Mouse (Mus musculus): ENCODE measurements around the gene Cyb5r2. TPM values are rescaled to one million over a fixed set of nuclear protein-coding genes. Genes with fewer than 3 reads are reported as not detected.

The Cyb5r2 gene
- polyA plus RNA-seq, 1 experiment from 2014 or later = not detected

DNA sequence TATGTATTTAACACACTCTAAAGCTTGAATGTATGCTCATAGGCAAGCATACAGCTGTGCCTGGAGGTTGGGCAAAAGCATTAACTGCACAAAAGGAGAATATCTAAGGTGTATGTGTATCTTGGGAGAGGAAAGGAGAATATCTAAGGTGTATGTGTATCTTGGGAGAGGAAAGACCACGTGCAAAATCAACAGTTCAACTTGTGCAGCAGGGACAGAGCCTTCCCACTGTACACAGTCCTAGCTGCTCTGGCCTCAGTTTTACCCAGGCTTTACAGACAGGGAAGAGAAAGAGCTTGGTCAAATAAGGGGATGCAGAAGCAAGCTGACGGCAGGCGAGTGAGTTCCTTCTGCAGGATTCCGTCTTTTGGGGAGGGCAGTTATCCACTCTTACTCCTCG, 43.8 kb downstream of the Cyb5r2 start:
- Histone ChIP-seq H3K36me3 (ENCODE audit: poor library complexity, severe bottlenecking) (no peaks in the 10 kb centered on the region), H3K4me1 (no peaks in the 10 kb centered on the region), H3K27me3 (no peaks in the 10 kb centered on the region), H3K9me3 (replicated peaks) (no peaks in the 10 kb centered on the region), H3K4me2 (no peak overlapping the region), H3K4me3 (no peak overlapping the region), H3K27ac (no peak overlapping the region), H3K9ac (no peak overlapping the region)
- 85% methylated on average over 5 of the region's 5 CpGs for WGBS
- no peak for ATAC-seq

DNA sequence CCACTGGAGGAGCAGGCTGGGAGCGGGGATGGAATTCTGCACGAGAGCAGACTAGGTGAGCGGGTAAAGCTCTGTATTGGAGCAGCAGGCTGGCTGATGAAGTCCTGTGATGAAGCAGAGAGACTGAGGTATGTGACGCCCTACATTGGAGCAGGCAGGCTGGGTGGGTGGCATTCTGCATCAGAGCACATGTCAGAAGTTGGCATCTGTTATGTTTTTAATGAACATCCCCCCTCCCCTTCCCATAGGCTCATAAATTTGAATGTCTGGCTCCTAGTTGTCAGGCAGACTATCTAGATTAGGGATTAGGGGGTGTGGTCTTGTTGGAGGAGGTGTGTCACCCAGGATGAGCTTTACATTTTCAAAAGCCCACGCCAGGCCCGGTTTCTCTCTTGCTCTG, 45.1 kb downstream of the Cyb5r2 start:
- peak; percentile 58; the same call in 1 of the 2 replicates for ATAC-seq
- WGBS = 59% methylated on average over 6 of the region's 6 CpGs
- H3K4me1 ChIP-seq = peaks cover 7% of the 10 kb centered on the region

DNA sequence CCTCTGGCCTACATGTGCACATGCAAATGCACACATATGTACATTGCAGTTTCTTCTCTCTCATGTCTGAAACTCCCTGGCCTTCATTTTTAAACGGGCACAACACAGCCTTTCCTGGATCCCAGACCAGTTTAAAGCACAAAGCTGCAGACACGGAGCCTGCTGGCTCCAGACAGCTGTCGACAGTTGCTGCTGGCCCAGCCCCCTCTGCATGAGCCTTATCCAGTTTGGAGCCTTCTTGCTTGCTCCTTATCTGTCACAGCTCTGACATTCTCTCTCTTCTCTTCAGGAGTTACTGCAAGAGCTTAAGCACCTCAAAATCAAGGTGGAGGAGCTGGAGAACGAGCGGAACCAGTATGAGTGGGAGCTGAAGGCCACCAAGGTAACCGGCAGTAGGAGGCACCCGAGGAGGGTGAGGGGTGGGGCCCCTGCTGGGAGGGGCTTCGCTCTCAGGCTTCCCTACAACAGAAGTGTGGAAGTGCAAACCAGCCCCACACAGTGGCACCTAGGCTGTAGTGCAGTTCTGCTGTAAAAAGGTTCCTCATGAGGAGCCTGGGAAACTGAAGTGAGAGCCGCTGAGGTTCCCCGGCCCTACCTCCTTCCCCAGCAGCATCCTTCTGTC, 49.2 kb downstream of the Cyb5r2 start:
- H3K9me3 ChIP-seq (replicated peaks) = no peaks in the 10 kb centered on the region
- peak; percentile 89 for ATAC-seq
- H3K36me3 ChIP-seq (ENCODE audit: poor library complexity, severe bottlenecking) = no peaks in the 10 kb centered on the region
- H3K4me3 ChIP-seq = peak overlapping the region; percentile 24; the same call in 1 of the 2 replicates
- 1% methylated on average over 10 of the region's 10 CpGs for WGBS
- H3K9ac ChIP-seq = 0 out of 2 replicates have a peak overlapping the region, but pooled peaks have one; percentile 16
- H3K27ac ChIP-seq = no peak overlapping the region
- peak overlapping the region; percentile 50 for H3K4me2 ChIP-seq
- no peaks in the 10 kb centered on the region for H3K27me3 ChIP-seq
- peaks cover 7% of the 10 kb centered on the region for H3K4me1 ChIP-seq

More for the DNA sequence above, 45.1 kb downstream of the Cyb5r2 start:
- no peak overlapping the region for H3K27ac ChIP-seq
- H3K36me3 ChIP-seq (ENCODE audit: poor library complexity, severe bottlenecking) = no peaks in the 10 kb centered on the region
- H3K9me3 ChIP-seq (replicated peaks) = no peaks in the 10 kb centered on the region
- H3K4me3 ChIP-seq = no peak overlapping the region
- no peaks in the 10 kb centered on the region for H3K27me3 ChIP-seq
- H3K4me2 ChIP-seq = no peak overlapping the region
- no peak overlapping the region for H3K9ac ChIP-seq

DNA sequence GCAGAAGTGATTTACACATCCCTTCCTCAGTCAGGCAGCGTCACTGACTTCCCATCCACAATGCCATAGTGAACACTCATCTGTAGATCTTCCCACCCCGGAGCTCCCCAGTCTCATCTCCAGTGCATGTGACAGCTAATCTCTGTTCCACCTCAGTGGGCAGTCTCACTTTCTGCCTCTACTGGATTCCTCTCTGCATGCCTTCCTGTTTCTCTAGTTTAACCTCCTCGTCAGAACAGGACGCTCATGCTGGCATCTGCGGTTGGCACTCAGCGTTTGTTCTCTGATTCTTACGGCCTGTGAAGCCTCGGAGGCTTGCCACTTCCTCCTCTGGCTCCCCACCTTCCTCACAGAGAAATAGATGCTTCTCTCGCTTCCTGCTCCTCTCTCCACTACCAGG, 50.2 kb downstream of the Cyb5r2 start:
- Histone ChIP-seq H3K4me1 (peaks cover 7% of the 10 kb centered on the region), H3K9me3 (replicated peaks) (no peaks in the 10 kb centered on the region), H3K4me3 (no peak overlapping the region), H3K36me3 (ENCODE audit: poor library complexity, severe bottlenecking) (no peaks in the 10 kb centered on the region), H3K27me3 (no peaks in the 10 kb centered on the region), H3K4me2 (no peak overlapping the region), H3K27ac (no peak overlapping the region), H3K9ac (no peak overlapping the region)
- ATAC-seq = no peak
- WGBS = 81% methylated on average over 9 of the region's 9 CpGs

DNA sequence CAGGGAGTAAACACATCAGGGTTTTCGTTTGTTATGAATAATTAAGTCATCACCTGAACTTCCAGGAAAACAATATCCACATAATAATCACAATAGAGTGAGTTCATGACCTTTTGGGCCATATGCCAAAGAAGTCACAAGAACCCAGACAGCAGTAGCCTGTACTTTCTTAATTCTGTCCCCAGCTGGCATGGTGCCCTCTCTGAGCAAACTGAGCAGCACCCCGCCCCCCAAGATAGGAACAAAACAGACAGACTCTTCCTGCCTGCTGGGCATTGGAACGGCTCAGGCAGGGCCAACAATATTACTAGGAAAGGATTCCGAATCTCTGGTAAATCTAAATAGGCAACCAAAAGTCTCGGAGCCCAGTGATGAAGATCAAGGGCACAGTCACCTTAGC, 51.9 kb downstream of the Cyb5r2 start:
- H3K4me2 ChIP-seq = no peak overlapping the region
- no peak overlapping the region for H3K9ac ChIP-seq
- no peaks in the 10 kb centered on the region for H3K27me3 ChIP-seq
- no peak for ATAC-seq
- WGBS = 61% methylated on average over 5 of the region's 5 CpGs
- H3K9me3 ChIP-seq (replicated peaks) = no peaks in the 10 kb centered on the region
- peaks cover 7% of the 10 kb centered on the region for H3K4me1 ChIP-seq
- H3K4me3 ChIP-seq = no peak overlapping the region
- no peaks in the 10 kb centered on the region for H3K36me3 ChIP-seq (ENCODE audit: poor library complexity, severe bottlenecking)
- no peak overlapping the region for H3K27ac ChIP-seq

DNA sequence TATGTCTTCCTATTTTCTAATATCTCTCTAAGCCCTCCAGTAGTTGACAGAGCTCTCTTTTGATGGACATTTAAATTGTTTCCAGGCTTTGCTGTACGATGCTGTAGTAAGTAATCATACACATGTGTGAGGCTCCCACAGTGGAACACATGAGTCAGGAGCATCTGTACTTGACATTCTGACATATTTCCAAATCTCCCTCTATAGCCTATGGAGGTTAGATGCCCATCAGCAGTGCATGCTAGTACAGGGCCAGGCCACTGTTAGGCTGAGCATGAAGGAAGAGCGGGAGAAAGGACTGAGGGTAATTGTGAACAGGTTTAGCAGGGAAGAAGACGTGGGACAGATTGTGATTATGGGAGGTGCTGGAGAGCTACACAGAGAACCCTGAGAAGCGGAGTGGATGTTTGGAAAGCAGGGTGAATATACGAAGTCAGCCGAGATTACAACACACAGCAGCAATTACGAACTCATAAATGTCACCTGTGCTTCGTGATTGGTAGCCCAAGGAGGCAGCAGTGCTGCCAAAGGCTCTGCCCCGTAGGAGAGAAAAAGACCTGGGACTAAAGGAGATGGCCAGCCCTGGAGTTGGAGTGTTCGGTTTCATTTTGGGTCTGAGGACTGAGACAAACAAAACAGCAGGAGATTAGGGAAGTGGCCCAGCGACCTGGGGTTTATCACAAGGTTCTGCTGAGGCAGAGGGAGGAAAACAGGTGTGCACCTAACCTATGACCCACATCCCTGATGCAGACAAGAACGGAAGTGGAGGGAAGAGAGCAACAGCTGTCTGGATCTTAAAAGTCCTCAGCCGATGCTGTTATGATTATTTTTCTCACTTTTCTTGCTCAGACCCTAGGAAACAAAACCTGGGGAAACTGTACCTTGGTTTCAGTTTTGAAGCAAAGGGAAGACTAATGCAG, 55.1 kb downstream of the Cyb5r2 start:
- Histone ChIP-seq H3K27ac (no peak overlapping the region), H3K27me3 (no peaks in the 10 kb centered on the region), H3K36me3 (ENCODE audit: poor library complexity, severe bottlenecking) (no peaks in the 10 kb centered on the region), H3K4me3 (no peak overlapping the region), H3K4me1 (no peaks in the 10 kb centered on the region), H3K4me2 (no peak overlapping the region), H3K9me3 (replicated peaks) (no peaks in the 10 kb centered on the region), H3K9ac (no peak overlapping the region)
- WGBS = 70% methylated on average over 13 of the region's 13 CpGs
- ATAC-seq = no peak

DNA sequence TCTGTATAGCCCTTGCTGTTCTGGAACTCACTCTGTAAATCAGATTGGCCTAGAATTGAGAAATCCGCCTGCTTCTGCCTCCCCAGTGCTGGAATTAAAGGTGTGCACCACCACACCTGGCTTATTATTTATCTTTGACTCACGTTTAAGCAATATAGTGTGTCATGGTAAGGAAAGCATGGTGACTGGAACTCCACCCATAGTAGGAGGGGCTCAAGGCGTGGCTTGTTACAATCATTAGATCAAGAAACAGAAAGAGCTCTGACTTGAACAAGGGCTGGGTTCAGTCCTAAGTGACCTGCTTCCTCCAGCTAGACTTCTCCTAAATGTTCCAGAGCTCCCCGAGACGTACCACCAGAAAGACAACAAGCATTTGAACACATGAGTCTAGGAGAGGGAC, 57.2 kb downstream of the Cyb5r2 start:
- Histone ChIP-seq H3K9me3 (replicated peaks) (no peaks in the 10 kb centered on the region), H3K4me2 (no peak overlapping the region), H3K36me3 (ENCODE audit: poor library complexity, severe bottlenecking) (no peaks in the 10 kb centered on the region), H3K4me3 (no peak overlapping the region), H3K27ac (no peak overlapping the region), H3K27me3 (no peaks in the 10 kb centered on the region), H3K9ac (no peak overlapping the region), H3K4me1 (no peaks in the 10 kb centered on the region)
- ATAC-seq = no peak
- WGBS = 84% methylated on average over 5 of the region's 5 CpGs

DNA sequence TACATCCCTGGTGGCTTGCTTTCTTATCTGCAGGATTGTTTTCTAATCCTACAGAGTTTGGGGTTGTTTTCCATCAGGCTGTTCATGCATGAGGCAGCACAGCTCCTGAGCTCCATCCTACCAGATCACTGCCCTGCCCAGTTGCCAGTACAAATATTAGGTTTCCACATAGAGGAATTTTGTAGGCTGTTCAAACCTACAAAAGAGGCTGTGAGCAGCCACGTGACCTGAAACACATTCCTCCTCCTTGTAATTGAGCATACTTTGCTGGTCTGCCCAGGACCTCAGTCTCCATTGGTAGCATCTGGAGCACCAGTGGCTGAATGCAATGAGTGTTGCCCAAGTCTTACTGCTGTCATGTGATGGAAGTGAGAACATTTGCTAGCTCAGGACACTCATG, 57.9 kb downstream of the Cyb5r2 start:
- Histone ChIP-seq H3K4me1 (no peaks in the 10 kb centered on the region), H3K4me2 (no peak overlapping the region), H3K9me3 (replicated peaks) (no peaks in the 10 kb centered on the region), H3K9ac (no peak overlapping the region), H3K27ac (no peak overlapping the region), H3K4me3 (no peak overlapping the region), H3K36me3 (ENCODE audit: poor library complexity, severe bottlenecking) (no peaks in the 10 kb centered on the region), H3K27me3 (no peaks in the 10 kb centered on the region)
- WGBS = 79% methylated on average over 1 of the region's 1 CpGs
- ATAC-seq = no peak

Other genes starting within 250 kb of the Cyb5r2 start
- 1.8 and 1.9 TPM in 2 replicates for gene Olfml1, start 190.6 kb downstream of the Cyb5r2 start, polyA plus RNA-seq (2015; fragmentation: Nextera tagmentation; extraction: Ambion mirVana)
- gene Ppfibp2, start 162.8 kb downstream of the Cyb5r2 start, polyA plus RNA-seq (2015; fragmentation: Nextera tagmentation; extraction: Ambion mirVana) = 1.1 and 1.3 TPM in 2 replicates
- not detected in 2 replicates for gene 5330417H12Rik, start 132.9 kb downstream of the Cyb5r2 start, polyA plus RNA-seq (2015; fragmentation: Nextera tagmentation; extraction: Ambion mirVana)
- gene Ovch2, start 43.2 kb upstream of the Cyb5r2 start, polyA plus RNA-seq (2015; fragmentation: Nextera tagmentation; extraction: Ambion mirVana) = not detected in 2 replicates
- not detected in 2 replicates for gene Olfr467, start 54.2 kb upstream of the Cyb5r2 start, polyA plus RNA-seq (2015; fragmentation: Nextera tagmentation; extraction: Ambion mirVana)
- not detected in 2 replicates for gene Olfr469, start 67.5 kb upstream of the Cyb5r2 start, polyA plus RNA-seq (2015; fragmentation: Nextera tagmentation; extraction: Ambion mirVana)
- gene Olfr470, start 89.5 kb upstream of the Cyb5r2 start, polyA plus RNA-seq (2015; fragmentation: Nextera tagmentation; extraction: Ambion mirVana) = not detected in 2 replicates
- gene Olfr472, start 139.9 kb upstream of the Cyb5r2 start, polyA plus RNA-seq (2015; fragmentation: Nextera tagmentation; extraction: Ambion mirVana) = not detected in 2 replicates
- gene Olfr473, start 172.4 kb upstream of the Cyb5r2 start, polyA plus RNA-seq (2015; fragmentation: Nextera tagmentation; extraction: Ambion mirVana) = not detected in 2 replicates
- gene Olfr474, start 196.6 kb upstream of the Cyb5r2 start, polyA plus RNA-seq (2015; fragmentation: Nextera tagmentation; extraction: Ambion mirVana) = not detected in 2 replicates
- gene Olfr476, start 206.8 kb upstream of the Cyb5r2 start, polyA plus RNA-seq (2015; fragmentation: Nextera tagmentation; extraction: Ambion mirVana) = not detected in 2 replicates
- gene Olfr477, start 228.7 kb upstream of the Cyb5r2 start, polyA plus RNA-seq (2015; fragmentation: Nextera tagmentation; extraction: Ambion mirVana) = not detected in 2 replicates

Measured in forebrain, embryonic 13.5 days (tissue).